Mouse (Mus musculus): Measurements from ENCODE around the gene Timm10.
"Not testable (repeated sequence)": the region's sequence is repeated elsewhere in the genome, so short reads cannot be mapped to it uniquely, and the experiment has no call there.

Timm10 gene

DNA sequence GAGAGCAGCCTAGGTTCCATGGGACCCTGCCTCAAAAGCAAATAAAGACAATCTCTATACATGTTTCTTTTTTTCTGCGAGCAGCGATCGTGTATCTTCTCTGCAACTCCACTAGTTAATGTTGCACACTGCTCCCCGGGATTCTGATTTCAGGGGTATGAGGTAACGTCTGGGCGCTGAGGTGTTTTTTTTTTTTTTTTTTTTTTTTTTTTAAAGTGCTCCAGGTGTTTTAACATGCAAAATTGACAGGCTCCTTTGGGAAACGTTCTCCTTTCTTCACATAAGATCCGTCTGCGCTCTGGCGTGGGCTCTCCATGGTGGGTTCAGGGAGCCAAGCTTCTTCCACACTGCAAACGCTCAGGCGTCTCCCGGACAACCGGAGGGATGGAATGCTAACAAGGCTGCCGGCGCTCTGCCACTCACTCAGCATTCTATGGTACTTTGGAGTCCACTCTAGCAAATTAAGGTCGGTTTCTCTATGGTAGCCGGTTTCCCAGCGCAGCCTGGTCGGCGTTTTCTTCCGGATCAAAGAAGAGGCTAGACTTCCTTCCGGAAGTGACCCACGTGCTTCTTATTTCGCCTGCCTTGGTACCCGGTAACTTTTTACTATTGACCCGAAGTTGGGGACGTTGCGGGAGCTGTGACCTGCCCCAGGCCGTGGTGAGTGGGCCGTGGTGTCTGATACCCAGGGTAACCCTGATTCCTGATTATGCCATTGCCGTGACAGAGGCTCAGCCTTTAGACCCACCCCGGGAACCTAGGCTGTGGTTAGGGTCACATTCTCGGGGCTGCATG, at the start of gene Timm10:
Gene Timm10 (plus strand): TSS at position 510 of the 795 bp plus-strand sequence.
- peak; percentile 40 to 85 for DNase-seq (ENCODE audit: low spot score in 2 of 2)

DNA sequence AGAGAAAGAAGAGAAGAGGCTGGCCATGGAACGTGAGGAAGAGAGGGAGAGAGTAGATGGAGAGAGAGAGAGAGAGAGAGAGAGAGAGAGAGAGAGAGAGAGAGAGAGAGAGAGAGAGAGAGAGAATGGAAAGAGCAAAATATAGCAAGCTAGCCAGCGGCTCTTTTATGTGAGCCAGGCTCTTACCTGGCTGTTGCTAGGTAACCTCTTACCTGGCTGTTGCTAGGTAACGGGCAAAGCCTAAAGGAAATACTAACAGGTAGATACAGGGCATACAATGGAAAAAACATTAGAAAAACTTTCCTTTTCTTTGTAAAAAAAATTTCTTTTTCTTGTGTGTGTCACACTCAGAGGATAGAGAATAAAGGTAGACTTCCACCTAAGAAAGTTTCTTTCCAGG, 49.1 kb upstream of the Timm10 start:
- no peak for DNase-seq (ENCODE audit: low spot score in 2 of 2)

DNA sequence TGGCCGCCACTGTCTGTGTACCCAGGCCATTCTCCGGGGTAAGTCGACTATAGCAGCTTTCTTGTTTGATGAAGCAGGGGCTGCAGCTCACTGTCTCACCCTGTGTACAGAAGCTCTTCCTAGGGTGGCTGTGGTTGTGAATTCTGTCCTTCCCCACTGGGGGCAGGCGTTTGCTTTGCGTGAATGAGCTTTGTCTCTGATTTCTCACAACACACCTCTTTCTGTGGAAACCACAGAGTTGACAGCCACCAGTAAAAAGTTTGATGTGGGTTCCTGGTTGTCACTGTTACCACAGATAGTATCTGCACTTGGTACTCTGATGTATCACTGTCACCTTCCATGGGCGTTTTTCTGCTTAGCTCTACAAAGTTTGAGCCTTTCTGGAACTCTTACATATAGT, 47.6 kb upstream of the Timm10 start:
- DNase-seq (ENCODE audit: low spot score in 2 of 2): no peak

DNA sequence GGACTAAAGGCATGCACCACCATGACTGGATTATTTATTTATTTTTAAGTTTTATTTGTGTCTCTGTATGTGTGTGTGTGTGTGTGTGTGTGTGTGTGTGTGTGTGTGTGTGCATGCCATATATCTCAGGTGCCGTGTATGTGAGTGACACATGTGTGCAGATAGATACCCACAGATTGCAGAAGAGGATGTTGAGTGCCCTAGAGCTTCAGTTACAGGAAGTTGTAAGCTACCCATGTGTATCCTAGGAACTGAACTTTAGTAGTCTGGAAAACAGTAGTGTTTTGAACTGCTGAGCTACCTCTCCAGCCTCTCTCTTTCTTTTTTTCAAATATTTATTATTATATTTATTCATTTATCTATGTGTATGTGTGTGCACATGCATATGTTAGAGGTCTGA, 43.5 kb upstream of the Timm10 start:
- no peak for DNase-seq (ENCODE audit: low spot score in 2 of 2)

DNA sequence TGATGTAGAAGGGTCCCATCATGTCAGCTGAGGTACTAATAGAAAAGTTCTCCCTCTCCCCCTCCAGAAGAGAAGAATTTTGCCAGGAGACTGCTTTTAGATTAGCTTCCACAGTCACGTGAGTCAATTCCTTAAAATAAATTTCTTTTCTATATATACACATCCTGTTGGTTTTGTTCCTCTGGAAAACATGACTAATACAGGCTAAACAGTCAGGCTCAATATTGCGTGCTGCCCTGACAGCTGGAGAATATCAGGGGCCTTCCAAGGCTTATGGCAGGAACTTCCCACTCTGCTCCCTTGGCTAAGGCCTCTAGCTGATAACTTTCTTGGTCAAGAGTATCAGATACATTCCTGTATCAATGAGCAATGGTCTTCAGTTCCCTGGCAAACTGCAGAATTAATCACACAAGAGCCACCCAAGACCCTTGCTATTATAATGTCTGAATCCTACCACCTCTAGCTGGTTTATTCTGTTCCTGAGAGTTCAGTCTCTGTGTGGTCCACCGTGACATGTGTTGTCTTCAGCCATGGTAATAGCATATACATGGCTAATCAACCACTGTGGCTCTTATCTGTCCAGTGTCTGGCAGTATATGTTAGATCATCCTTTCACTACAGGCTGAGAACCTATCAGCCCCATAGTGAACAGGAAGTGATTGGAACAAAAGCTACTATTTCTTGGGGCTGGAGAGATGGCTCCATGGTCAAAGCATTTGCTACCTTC, 42.8 kb upstream of the Timm10 start:
- DNase-seq (ENCODE audit: low spot score in 2 of 2): no peak

DNA sequence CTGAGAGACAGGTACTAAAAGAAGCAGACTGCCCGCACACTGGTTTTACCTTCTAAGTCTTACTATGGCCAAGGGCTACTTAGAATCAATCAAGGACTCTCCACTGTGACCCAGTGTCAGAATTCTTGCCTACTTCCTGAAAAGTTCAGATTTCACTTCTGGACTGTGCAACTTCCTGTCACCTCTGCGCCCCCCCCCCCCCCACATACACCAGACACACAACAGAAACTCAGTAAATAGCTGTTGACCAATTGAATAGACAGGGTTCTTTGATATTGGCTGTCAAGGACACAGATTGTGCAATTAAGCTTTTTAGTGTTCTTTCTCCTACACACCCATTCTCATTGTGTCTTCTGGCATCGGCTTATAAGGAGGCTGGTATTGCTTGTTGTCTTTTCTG, 38.5 kb upstream of the Timm10 start:
- DNase-seq (ENCODE audit: low spot score in 2 of 2): no peak

DNA sequence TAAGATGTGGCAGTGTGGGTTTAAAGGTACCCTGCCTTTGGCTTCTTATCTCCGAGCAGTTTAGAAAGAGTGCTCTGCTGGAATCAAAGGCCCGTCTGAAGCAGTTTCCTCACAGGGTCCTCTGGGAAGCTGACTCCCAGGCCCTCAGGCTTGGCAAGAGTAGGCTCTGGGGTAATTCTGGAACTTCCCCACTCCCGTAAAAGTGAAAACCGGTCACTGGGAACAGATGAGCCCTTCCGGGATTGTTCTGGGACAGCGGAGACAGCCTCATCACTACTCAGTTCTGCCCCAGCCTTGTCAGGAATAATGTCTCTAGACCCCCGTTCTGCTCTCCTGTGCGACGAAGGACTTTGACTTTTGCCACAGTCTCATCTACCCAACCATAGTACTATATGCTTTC, 36.4 kb upstream of the Timm10 start:
- no peak for DNase-seq (ENCODE audit: low spot score in 2 of 2)

DNA sequence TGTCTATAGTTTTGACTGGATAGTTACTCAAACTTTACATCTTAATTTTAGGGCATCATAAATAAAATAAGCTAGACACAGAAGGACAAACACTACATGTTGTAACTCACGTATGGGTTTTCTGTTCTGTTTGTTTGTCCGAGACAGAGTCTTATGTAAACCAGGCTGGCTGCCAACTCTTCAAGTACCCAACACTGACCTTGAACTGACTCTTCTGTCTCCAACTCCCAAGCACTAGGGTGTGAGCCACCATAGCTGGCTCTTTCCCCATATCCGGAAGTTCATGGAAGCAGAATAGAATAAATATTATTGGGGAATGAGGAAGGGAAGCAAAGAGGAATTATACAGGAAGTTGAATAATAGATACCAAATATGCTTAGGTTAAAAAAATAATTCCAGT, 34.3 kb upstream of the Timm10 start:
- DNase-seq (ENCODE audit: low spot score in 2 of 2): no peak

DNA sequence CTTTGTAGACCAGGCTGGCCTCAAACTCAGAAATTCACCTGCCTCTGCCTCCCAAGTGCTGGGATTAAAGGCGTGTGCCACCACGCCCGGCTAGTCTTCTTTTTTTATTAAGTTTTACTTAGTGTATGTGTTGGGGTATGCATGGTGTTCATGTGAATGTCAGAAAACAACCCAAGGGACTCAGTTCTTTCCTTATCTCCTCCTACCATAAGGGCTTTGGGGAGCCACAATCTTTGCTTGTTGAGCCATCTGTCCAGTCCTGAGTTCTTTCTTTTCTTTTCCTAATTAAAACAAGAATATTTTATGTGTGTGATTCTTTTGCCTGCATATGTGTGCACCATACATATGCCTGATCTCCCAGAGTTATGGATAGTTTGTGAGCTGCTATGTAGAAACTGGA, 33.6 kb upstream of the Timm10 start:
- DNase-seq (ENCODE audit: low spot score in 2 of 2): no peak

DNA sequence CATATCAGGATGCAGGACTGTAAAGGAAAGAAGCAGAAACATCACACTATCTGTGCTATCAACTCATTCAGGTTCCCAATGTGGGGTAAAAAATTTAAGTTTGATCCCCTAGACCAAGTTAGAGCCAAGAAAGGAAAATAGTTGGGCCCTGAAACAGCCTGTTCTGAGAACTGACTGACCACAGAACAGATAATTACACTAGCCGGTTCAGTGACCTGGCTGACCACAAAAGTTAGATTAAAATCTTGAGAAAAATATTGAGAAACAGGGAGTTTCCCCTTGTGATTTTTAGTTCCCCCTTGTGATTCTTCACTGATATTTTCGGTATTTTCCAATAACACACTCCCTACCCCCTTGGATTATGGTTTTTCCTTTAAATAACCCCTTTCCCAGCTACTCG, 32.9 kb upstream of the Timm10 start:
- no peak for DNase-seq (ENCODE audit: low spot score in 2 of 2)

DNA sequence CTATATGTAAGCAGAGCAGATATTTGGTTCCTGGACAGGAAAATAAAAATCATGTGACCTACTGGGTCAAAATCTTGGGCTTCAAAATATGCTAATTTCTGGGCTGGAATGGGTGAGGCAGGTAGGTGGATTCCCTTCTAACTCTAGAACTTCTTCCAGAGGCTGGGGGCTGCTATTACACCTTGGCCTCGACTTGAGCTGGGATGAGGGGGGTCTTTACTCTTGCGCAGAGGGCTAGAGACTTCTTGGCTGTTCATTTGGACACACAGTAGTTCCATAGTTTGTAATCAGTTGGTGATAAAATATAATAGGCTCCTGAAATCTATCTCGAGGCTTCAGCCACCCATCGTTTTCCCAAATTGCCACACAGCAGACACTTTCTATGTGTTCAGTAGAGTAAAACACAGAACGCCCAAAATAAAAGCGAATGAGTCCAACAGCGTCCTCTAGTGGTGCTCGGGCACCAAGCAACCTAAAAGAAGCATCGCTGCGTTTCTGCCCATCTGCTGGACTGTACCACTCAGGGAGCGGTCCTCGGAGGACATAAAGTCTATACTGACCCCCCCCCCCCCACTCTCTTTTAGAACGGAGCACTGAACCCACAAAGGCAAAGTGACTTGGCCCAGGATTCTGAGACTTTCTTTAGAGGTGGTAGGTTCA, 28.8 kb upstream of the Timm10 start:
- DNase-seq (ENCODE audit: low spot score in 2 of 2): peak; percentile 52 to 67

DNA sequence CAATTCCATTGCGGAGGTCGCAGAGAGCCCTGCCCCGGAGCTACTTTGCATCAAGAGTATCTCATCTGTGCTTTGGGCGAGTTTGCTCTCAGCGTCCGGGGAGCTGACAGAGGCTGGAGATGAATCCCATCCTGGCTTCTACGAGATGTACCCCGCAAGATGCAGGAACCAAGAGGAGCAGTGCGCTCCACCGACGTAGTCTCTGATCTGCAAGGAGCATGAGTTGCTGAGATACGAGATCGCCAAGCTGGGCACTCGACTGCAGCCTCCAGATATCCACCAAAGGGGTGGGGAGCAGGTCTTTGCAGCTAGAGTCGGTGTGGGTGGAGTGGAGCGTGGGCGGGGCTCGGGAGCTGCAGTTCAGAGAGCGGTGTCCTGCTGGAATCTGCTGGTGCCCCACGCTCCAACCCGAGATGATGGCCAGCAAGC, 28.3 kb upstream of the Timm10 start, which contains the start of gene Ube2l6:
Gene Ube2l6 (plus strand): TSS at position 336 of the 429 bp plus-strand sequence.
- DNase-seq (ENCODE audit: low spot score in 2 of 2): peak; percentile 60 to 74

DNA sequence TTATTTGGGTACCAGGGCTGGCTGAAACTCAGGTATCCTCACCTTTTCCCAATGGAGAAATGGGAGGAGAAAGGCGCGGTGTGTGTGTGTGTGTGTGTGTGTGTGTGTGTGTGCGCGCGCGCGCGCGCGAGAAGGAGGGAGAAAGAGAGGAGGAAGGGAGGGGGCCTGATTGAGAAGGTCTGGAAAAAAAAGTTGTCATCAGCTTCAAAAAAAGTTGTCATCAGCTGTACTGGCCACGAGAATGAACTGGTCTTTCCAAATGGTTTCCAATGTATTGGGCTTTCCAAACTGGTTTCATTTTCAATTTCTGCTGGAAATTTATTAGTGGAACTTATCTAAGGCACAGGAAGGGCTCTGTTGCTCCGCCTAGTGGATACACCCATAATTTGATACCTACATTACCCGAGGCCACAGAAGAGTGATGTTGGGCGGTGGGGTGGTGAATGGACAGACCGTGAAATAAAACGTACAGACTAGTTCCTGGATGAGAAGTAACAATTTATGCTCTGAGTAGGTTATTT, 27.7 kb upstream of the Timm10 start:
- peak; percentile 36 to 50 for DNase-seq (ENCODE audit: low spot score in 2 of 2)

DNA sequence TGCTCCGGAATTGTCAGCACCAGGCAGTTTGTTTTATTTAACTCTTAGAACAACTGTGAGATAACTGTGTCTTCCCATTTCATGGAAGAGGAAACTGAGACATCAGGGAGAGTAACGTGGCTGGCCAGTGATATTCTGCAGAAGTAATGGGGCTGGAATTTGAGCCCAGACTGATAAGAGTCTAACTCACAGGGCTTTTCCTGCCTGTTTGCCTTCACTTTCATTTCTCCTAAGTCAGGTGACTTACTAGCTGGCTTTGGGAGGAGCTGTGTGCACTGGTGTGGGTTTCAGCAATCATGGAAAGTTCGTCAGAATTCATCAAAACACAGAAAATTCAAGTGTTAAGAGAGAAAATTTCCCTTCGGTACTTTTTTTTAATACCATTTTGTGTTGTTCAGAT, 26.5 kb upstream of the Timm10 start:
- no peak for DNase-seq (ENCODE audit: low spot score in 2 of 2)

DNA sequence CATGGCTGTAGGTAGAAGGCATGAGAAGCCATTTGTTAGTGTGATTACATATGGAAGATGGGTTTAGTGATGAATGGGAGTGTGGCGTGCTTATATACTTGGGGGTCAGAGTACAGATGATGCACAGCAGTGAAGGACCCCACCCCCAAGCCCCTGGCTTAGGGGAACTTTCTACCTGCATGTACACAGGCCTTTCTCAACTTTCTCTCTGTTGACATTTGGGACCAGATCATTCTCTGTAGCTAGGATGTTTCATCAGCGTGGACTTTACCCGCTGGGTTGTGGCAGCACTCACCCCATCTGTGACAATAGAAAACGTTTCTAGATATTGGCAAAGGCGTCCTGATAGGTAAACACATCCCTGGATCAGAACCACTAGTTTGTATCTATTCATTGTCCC, 25.6 kb upstream of the Timm10 start:
- not testable (repeated sequence) for DNase-seq (ENCODE audit: low spot score in 2 of 2)

DNA sequence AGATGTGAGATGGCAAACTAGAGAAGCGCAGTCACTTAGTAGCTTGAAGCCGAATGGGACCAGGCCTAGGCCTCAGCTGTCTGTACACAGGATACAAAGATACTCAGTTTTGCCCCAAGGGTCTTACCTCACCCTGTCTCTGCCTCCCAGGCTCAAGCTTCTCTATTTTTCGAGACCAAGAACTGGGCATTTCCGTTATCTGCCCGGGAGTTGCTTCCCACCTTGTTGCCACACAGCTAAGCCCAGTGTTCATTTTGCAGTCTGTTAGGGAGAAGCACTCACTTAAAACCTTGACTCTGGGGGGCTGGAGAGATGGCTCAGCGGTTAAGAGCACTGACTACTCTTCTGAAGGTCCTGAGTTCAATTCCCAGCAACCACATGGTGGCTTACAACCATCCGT, 22.8 kb upstream of the Timm10 start:
- DNase-seq (ENCODE audit: low spot score in 2 of 2): no peak

DNA sequence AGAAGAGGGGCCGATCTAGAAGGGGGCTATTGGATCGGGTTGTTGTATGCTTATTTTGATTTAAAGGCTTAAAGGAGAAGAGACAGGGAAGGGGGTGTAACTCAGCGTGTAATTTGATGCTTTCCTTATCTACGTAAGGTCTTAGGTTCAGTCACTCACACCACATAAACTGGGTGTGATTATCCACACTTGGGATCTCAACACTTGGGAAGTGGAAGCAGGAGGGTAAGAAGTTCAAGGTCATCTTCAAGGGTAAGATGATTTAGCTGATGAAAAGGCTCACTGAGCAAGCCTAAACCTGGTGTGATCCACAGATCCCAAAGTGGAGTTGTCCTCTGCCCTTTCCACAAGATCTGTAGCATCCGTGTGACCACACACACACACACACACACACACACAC, 20.3 kb upstream of the Timm10 start:
- no peak for DNase-seq (ENCODE audit: low spot score in 2 of 2)

DNA sequence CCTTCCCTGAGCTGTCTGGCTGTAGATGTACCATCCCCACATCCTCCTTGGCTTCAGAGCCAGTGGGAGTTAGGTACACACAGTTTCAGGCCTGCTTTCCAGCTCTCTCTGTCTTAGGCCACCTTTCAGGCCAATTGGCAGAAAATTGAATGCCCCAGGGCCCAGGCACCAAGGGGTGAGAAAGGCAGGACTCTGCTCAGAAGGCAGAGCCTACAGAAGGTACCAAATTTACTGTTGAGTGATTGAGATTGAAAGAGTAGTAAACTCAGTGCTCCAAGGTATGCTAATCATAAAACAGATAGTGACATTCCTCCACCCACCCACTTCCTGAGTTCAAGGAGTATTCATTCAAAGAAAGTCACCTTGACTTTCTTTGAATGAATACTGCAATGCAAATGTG, 17.5 kb upstream of the Timm10 start:
- no peak for DNase-seq (ENCODE audit: low spot score in 2 of 2)

DNA sequence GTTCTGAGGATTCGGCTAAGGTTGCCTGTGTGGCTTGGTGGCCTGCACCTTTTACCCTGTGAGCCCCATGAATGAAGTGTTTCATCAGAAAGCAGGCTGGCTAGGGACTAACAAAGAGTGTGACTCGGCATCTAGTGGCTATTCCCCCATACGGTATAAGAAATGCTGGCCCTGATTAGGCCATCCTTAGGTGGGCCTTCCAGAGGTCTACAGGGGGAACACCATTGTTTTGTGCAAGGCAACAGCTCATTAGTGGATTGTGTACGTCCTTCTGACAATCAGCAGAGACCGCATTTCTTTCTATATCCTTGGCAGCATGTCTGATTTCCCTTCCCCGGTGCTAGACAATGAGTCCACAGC, 16.3 kb upstream of the Timm10 start:
- DNase-seq (ENCODE audit: low spot score in 2 of 2): no peak

DNA sequence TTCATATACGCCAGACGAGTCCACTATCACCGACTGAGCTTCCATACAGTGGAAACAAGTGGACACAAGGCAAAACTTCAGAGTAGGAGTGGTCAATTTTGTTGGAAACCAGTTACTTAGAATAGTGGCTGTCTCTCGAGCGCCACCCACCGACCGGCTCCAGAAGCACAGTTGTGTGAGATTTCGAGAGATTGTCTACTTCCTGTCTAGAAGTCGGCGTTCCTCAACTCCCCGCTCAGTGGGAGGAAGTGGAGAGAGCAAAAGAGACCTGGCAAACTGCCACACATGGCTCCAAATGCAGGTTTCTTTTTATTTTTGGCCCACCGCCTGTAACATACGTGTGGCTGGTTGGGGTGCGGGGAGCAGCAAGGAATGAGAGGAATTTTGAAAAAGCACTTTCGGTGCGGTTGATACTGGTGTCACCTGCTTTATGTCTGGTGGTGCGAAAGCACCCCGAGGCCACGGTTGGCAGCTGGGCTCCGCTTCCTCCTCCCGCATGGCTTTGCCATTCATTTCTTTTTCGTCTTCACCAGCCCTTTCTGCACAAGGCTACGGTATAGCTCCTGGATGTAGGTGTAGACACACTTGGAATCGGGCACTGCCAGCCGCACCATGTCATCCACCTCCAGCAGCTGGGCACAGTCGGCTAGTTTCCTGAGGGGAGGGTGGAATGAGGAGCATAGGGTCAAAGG, 15.8 kb upstream of the Timm10 start:
- DNase-seq (ENCODE audit: low spot score in 2 of 2): peak; percentile 54 to 55

DNA sequence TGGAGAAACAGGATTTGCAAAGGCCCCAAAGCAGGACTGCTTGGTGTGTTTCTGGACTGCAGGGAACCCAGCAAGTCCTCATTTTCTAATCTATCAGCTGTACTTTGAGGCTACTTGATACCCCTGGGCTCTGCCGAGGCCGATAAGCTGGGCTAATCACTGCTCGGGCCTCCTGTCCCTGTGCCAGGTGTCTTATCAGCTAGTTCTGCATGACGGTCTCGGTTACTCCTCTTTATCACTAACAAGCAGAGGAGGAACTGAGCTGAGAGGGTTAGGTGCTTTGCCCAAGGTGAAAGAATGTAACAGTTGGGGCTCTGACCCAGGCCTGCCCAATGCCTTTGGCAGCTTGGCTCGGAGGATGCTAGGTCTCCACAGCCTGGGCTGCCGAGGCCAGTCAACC, 14.9 kb upstream of the Timm10 start:
- DNase-seq (ENCODE audit: low spot score in 2 of 2): no peak

DNA sequence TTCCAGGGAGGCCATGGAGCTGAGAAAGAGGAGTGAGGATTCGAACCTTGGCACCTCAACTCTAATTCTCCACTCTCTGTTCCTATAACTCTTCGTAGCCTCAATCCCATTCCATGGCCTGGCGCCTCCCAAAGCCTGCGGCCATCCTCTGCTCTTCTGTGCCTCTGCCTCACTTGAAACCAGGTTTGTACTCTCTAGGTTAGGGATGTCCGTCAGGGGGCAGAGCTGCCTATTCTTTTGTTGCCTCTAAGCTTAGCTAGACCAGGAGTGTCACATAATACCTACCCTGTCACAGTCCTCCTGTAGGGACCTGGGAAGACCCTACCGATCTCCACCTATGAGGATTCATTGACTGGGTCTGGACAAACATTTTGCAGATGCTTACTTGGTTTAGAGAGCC, 14.1 kb upstream of the Timm10 start:
- DNase-seq (ENCODE audit: low spot score in 2 of 2): no peak

Data from urinary bladder, adult 18-20 months (tissue).